Mouse (Mus musculus): ENCODE results near the gene 4933402N22Rik. TPM values are rescaled to one million over a fixed set of nuclear protein-coding genes. Genes with fewer than 3 reads are reported as not detected.

Gene 4933402N22Rik
- polyA plus RNA-seq (2012; ENCODE audit: low replicate concordance), result not detected in 2 replicates

DNA sequence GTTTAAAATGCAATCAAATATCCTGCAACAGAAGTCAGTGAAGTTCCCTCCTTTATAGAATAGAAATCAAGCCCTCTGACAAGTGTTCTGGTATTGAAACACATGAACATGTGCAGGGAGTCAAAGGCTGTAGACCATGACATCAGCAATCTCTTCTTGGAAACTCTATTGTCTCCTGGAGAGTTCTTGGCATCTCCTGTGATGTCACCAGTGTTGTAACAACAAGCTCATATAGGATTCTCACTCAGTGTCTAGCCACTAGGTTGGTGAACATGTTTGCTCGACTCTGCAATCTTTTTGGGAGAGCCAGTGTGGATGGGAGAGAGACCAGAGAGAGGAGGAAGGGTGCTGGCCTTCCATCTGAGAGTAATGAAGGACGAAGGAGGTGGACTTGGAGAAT is at the start of gene 4933402N22Rik:
TSS of gene 4933402N22Rik (plus strand) at position 301 of the 400 bp plus-strand sequence.

Other genes starting within 250 kb of the 4933402N22Rik start
- gene Gm8922, start 236.1 kb upstream of the 4933402N22Rik start, polyA plus RNA-seq (2012; ENCODE audit: low replicate concordance), result not detected in 2 replicates
- gene Gm8926, start 147.5 kb upstream of the 4933402N22Rik start, polyA plus RNA-seq (2012; ENCODE audit: low replicate concordance), result not detected in 2 replicates
- not detected in 2 replicates for gene Gm6465, start 72.5 kb upstream of the 4933402N22Rik start, polyA plus RNA-seq (2012; ENCODE audit: low replicate concordance)